Mouse (Mus musculus) T-helper 17 cell (primary cell): ENCODE results near the gene Cacna1g.

Experiments
- in situ Hi-C, 2 experiments: fragments of 300-600 bp; cut with MboI, MseI; formaldehyde crosslinking; loops; 1 replicate in 1 of 2; 2 replicates in 1 of 2; pipeline ENCODE4 v1.15.1; 2025; ENCODE audit warnings: high pct_unique_total_duplicates in 2 of 2

The Cacna1g gene

DNA sequence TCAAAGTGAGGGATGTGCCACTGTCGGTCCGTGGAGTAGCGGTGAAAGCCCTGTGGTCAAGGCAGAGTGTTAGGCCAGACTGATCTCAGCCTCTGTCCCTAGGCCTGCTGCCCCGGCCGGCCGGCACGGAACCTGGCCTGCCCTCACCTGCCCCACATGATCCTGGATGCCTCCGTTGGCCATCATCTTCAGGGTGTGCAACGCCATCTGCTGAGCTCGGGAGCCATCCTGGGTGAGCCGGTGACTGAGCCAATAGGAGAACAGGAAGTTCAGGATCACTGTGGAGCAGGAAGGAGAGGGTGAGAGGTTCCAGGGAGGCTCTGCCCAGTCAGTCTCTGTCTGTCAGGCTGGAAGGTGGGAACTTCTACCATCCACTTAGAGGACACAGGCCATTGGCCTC lies 9.4 kb upstream of the Cacna1g start:
- in situ Hi-C loops = loop anchor here (5.0 to 25.0 kb wide), 4 partner anchors 66 to 346 kb away; no protein-coding TSS in a partner anchor

DNA sequence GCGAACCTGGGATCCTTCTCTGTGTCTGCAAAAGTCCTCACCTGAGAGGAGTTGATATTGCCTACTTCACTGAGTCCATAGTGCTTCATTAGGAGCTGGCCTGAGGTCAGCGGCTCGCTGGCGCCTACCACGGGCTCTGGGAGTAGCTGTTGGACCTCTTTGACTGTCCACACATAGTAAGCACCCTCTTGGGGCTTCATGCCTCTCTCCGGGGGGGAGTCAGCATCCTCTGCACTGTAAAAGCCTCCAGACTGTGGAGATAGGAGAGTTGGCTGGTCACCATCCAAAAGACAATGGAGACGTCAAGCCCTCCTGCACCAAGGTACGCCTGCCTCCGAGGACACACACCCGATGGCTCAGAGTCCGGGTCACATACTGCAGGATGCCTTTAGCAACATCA lies 8.7 kb upstream of the Cacna1g start:
- in situ Hi-C loops = loop anchor here (5.0 to 25.0 kb wide), 4 partner anchors 65 to 345 kb away; no protein-coding TSS in a partner anchor

DNA sequence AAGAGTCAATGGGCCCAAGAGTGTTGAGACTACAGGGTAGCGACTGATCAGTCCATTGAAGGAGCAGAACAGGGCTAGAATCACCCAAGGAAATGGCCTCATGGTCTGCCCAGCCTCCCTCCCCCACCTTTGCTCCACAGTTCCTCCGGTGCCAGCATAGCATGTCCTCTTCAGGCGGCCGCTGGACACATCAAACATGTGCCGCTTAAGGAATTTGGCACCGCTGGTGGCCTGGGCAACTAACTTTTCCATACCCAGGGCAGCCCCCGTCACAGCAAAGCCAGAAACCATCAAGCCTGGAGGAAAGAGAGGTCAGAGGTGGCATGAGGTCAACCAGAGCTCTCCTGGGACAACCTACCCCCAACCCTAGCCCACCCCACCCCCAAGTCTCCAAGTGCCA lies 8.0 kb upstream of the Cacna1g start:
- in situ Hi-C loops = loop anchor here (5.0 to 25.0 kb wide), 4 partner anchors 65 to 345 kb away; no protein-coding TSS in a partner anchor

DNA sequence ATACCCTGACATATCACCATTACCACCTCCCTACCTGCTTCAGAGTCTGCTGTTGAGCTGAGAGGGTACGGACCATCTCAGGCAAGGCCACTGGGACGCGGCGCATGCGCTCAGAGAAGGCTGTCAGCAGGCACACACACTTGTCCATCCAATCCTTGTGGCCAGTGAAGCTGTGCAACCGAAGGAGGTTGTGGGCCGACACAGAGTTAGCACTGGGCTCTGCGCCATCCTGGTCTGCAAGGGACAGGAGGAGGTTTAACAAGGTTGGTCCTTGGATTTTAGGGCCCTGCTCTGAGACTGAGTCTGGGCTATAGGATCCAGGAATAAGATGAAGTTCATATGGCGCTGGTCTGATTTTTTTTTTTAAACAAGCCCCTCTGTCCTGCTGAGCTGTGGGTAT lies 6.4 kb upstream of the Cacna1g start:
- in situ Hi-C loops = loop anchor here (5.0 to 25.0 kb wide), 4 partner anchors 63 to 343 kb away; no protein-coding TSS in a partner anchor

DNA sequence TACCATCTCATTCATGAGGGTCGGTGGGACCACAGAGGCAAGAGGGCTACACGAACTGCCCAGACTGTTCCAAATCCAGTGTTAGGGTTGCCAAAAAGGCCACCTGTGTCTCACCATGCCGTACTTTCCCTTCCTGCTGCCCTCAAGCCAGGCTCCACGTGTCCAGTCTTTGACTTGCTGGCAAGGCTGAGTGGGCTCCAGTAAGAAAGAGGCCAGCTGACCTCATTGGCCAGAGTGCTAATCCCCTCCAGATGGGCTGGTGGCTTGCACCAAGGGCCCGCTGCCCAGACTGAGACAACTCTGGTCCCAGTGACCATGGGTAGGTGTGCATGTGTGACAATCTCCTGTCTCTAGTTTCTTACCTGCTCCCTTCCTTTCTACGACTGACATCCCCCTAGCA lies 3.7 kb upstream of the Cacna1g start:
- in situ Hi-C loops = loop anchor here (5.0 to 25.0 kb wide), 2 partner anchors 340 kb away; no protein-coding TSS in a partner anchor

DNA sequence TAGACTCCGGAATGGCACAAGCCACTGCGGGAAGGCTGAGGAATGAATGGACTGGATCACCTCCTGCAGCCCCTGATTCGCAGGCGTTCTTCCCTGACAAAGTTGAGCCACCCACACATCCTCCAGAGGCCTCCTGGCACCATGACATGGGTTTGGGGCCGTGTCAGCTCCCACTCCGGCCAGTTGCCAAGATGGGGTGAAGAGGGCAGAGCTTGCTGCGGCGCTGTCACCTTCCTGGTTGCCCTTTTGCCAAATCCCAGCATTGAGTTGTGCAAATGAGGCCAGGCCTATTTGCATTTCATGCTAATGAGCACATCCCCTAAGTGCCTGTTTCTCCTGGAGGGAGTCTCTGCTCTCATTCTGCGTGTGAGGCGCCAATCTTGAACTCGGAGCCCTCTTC lies 1.7 kb upstream of the Cacna1g start:
- in situ Hi-C loops = loop anchor here (5.0 to 25.0 kb wide), 2 partner anchors 338 kb away; no protein-coding TSS in a partner anchor

DNA sequence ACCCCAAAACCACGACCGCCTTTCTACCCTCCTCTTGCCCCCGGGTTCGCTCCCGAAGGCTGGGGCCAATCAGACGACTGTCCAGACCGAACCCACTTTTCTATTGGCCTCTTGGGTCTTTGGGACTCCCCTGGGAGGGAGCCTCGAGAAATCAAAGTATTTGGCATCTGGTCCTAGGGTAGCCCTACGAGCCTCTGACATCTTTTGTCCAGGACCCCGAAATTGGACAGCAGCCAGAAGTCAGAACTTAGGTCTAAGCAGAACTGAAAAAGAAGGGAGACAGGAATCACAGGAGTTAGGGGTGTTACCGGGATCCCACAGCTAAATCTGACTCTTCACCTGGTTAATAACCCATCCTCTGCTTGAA lies 529 bp upstream of the Cacna1g start:
- in situ Hi-C loops = no loop called here

DNA sequence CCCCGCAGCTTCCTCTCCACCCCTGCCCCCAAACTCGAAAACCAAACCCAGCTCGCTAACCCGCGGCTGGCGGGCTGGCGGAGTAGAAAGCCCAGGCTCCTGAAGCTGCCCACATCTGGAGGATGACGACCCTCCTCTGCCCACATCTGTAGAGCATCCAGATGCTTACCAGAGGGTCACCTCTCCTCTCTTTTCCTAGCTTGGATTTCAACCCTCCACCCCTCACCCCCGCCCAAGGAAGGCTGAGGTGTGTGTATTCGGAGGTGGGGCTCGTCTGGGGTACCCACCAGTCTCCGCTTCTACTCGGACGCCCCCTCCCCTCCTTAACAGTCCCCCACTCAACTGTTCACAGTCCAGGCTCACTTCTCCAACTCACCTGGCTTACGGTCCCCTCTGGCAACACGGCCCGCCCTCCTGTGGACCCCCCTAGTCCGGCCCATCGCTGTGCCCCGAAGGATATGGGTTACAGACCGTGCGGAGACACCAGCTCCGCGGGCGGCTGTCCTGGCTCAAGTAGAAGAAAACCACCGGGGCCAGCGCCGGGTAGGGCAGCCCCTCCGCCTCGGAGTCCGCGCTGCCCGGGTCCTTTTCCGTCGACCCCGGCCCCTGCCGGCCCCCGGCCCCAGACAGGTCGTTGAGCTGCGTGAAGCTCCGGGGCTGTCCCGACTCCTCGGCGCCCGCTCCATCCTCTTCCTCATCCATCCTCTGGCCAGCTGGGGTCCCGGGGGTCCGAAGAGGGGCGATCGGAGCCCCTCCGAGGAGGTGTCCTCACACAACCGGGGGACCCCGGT lies 887 bp downstream of the Cacna1g start:
- in situ Hi-C loops = no loop called here

DNA sequence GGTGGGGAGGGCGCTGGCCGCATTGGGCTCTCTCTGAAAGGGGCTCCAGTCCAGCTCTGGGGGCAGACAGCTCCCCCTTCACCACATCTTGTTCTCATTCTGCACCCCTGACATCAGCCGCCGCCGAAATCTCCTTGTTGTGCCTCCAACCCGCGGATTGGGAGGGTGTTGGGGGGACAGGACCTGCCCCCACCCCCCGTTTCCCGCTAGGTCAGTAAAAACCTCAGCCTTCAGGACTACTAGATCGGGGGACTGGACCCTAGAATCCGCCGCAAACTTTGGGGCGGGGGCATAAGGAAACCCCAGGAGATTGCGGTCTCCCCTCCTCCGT lies 1.4 kb downstream of the Cacna1g start:
- in situ Hi-C loops = no loop called here

DNA sequence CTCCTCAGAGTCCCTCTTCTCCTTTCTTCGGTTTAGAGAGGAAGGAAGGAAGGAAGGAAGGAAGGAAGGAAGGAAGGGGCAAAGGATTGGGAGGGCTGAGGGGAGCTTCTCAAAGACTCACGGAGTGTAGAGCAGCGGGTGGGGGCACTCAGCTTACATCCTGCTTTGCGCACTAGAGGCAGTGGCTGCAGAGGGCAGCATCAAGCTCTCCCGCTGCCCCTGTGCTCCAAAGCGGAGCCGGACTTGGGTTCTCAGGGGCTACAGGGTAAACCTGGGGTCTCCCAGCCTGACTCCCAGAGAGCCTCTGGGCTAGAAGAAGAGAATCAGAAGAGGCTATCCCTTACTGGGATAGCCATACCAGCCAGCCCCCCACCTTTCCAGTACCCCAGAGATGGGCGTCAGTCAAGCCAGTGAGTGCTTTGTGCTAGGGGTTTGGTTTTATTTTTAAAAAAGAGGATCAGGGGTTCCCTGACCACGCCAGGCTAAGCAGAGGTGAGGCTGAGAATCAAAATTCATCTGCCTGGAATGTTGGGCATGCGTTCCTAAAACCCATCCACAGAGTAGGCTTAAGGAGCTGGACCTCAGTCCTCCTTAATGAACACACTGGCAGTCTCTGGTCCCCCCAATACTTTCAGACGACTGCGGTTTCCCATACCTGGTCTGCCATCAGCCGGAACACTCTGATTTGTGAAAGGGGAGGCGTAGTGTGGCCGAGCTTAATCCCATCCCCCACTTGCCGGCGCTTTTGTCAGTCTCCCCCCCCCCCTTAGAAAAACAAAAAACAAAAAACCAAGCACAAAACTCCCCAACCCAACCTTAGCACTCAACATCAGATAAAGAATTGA lies 2.0 kb downstream of the Cacna1g start:
- in situ Hi-C loops = no loop called here

DNA sequence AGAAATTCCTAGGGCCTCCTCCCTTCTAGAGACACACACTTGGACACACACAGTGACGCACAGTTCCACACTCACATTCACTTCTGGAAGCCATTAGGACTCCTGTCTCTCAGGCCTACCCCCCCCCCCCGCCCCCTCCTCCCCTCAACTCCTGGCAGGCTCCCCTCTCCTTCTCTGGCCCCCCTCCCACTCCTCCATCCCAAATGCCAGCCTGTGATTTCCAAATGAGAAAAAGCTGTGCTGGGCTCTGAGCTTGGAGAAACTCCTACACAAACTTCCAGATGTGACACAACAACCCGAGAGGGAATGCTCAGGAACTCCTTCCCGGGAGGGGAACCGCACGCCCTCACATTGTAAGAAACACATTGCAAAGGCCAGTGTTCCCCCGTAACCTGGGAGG lies 3.6 kb downstream of the Cacna1g start:
- in situ Hi-C loops = no loop called here

DNA sequence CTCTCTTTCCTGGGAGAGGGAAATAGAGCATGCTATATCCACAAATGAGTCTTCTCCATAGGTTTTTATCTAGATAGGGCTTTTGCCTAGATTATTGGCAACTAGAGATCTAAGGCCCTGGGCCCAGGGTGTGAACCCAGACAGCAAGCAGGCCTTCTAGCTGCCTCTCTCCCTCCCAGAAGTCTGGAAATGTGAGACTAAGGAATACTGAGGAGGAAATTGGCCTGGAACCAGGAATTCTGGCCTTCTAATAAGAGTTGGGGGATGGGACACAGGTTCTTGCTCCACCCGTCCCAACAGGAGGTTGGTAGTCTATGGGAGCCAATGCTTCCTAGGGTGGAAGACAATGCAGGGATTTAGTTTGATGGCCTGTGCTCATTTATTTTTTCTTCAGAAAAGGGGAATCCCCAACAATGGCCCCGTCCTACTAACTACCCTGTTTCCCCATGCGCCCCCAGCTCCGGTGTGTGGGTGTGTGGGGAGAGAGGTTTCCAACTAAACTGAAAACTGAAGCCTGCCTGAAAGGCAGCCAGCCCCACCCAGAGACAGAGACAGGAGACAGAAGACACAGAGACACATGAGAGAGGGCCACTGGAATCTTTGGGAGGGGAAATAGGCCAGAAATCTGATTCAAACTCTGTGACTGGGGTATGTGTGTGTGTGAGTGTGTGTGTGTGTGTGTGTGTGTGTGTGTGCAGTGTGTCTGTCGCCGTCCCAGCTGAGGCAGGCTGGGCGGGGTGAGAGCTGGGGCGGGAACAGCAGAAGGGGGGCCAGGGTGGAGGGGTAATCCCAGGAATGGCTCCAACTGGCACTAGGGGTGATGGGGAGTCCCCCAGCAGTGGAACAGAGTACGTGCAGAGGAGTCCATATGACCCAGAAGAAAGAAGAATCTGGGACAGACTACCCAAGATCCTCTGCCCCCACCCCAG lies 4.6 kb downstream of the Cacna1g start:
- in situ Hi-C loops = no loop called here

DNA sequence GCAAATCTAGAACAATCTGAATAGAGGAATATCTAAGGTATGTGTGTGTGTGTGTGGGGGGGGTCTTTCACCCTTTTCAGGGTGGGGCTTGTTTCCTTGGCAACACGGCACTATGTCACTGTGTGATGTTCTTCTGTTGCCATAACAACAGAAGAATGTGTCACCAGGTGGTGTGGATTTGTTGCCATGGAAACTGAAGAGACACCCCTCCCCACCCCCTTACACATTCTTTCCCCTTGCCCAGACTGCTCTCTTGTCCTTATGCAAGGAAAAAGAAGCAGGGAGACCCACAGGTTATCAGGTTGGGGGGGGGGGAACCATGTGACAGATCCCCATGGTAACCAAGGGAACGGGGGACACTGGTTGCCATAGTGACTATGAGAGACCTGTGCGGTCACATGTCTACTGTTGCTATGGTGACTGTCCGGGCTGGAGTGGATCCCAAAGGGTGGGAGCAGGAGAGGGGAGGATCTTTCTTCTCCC lies 5.4 kb downstream of the Cacna1g start:
- in situ Hi-C loops = no loop called here

DNA sequence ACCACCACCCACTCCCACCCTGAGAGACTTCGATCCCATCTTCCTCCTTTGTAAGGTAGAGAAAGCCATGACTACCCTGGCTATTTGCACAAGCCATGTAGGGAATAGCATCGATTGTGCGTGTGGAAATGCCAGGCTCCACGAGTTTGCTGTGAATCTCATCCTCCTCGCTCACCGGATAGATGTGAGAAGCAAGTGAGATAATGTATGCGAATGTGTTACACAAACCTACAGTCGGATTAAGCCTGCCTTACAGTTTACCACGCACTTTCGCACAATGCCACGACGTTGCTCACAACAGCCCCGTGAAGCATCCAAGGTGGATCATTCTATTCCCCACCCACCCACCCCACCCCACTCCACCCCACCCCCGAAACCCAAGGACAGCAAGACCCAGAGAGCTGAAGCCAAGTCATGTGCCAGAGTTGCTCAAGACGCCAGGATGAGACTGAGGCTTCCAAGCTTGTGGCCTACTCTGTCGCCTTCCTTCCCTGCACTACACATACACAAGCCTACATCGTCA lies 7.6 kb downstream of the Cacna1g start:
- in situ Hi-C loops = no loop called here

DNA sequence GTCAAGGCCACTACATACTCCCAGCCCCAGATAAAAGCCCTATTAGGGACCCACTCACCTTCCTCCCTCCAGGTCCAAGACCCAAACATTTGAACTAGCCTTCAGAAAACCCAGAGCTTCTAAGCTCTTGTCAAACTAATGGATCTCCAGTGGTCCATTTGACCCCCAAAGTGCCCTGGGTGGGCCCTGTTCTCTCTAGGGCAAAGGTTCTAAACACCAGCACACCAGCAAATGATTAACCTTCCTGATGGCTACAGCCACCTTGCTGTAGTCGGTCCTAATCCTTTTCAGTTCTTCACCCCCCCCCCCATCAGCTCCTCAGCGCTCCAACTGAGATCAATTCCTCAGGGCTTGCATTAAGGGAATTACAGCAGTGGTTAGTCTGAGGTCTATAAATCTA lies 9.8 kb downstream of the Cacna1g start:
- in situ Hi-C loops = no loop called here

DNA sequence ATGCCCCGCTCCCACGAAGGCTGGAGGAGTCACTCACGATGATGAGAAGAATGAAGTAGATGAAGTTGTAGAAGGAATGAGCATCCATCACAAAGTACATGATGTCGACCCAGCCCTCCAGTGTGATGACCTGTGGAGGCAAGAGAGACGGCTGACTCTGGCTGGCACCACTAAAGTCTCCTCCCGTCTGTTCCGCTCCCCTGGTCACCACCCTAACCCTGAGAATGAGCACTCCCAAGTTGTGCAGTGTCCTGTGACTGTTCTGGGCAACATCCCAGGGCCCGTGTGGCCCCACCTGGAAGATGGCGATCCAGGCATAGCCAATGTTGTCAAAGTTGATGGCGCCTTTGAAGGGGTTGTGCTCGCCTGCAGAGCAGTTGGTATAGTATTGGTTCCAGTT lies 12.1 kb downstream of the Cacna1g start:
- in situ Hi-C loops = no loop called here

DNA sequence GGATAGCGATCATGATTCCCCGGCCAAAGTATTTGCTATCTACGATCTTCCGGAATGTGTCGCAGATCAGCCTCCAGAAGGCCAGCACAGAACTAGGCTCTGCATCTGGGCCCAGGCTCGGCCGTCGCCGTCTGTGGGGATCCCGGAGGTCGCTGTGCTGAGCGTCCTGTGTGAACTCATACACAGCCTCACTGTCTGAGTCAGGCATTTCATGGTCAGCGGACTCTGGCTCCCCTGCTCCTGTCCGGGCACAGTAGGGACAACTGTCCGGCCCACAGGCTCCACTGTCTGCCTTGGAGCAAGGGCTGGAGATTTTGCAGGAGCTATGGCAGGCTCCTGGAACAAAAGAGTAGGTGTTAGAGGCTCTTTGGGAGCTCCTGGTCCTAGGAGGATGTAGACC lies 17.0 kb downstream of the Cacna1g start:
- in situ Hi-C loops = no loop called here

DNA sequence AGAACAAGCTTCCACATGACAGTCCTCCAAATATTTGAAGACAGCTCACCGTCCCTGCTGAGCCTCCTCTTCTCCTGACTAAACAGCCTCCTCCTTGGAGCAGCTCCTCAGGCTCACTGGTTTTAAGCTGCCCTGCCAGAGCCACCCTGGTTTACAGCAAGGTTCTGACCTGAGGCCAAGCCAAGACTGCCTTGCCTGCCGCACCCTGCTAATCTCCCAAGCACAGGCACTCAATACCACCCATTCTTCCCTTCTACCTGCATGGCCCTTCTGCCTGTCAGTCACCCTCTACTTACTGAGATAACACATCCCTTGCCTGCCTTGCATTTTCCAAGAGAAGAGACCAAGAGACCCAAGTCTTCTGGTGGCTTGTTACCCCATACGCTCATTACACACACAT lies 17.7 kb downstream of the Cacna1g start:
- in situ Hi-C loops = no loop called here

DNA sequence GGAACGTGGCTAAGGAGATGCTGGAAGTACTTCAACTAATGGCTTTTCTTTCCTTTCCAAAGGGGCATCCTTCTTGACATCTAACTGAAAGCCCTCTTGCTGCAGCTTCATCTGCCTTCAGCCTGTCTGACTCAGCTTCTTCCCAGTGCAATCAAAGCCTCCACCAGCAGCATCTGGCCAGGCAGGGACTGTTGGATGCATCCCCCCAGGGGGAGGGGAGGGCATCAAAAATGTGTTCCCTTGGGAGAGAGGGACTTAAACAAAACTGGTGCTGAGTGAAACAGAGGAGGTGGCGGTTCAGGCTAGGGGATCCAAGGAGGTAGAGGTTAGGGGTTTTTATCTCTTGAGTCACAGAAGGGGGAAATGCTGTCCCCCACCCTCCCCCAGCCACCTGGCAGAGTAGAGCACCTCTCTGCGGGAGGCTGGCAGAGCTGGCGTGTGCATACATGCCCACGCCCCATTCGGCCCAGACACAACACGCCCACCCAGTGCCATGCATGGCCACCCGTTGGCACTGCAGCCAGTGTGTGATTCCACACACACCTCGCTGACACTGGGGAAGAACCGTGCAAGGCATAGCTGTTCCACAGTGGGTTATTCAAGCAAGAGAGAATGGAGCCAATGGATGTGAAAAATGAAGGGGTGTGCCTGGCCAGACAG lies 18.7 kb downstream of the Cacna1g start:
- in situ Hi-C loops = no loop called here

DNA sequence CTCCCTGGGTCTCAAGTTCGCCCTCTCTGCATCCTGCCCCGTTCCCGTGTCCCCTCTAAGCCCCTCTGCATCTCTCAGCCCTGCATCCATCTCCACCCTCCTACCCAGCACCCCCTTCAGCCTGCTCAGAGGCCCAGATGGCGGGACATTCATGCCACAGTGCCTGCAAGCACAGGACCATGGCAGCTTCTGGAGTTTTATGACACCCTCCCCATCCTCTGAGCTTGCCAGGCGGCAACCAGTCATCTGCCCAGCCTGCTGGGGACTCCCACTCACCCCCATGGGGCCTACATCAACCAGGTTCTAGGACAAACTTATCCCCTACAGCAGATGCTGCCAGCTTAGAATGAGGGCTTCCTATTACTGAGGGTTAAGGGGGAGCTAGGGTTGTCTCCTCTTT lies 19.2 kb downstream of the Cacna1g start:
- in situ Hi-C loops = no loop called here
